Mouse (Mus musculus) G1E (cell line): Measurements from ENCODE around the gene Pstpip1.

ENCODE experiments used
- CTCF ChIP-seq: IDR thresholded peaks from 2 replicates; pipeline ENCODE4 v1.5.1; 2012; ENCODE audit warnings: low read depth, low read length, inconsistent platforms, mixed read lengths
- GATA1 ChIP-seq: IDR thresholded peaks from 2 replicates; pipeline ENCODE4 v1.6.1; 2012; ENCODE audit warnings: borderline replicate concordance, low read length, inconsistent platforms, mixed read lengths
- GATA2 ChIP-seq: IDR thresholded peaks from 2 replicates; pipeline ENCODE4 v1.6.1; 2012; ENCODE audit warnings: low read depth, low read length, inconsistent platforms, borderline replicate concordance
- TAL1 ChIP-seq: conservative IDR thresholded peaks from 2 replicates; pipeline ENCODE4 v1.6.1; 2012; ENCODE audit warnings: low read depth, low read length, inconsistent platforms, mixed read lengths

GRCm38 (mm10) chr9:56100041-56100522 is 10.3 kb downstream of the Pstpip1 start:
- no peak for TF ChIP-seq CTCF
- no peak for TF ChIP-seq GATA1
- no peak for TF ChIP-seq TAL1
- no peak for TF ChIP-seq GATA2
